Mouse (Mus musculus): ENCODE data around the gene Hmcn2.
A peak's percentile ranks its signal among the peaks of the same experiment; 100 is the strongest.

The Hmcn2 gene

GRCm38 (mm10) chr2:31314007-31314465 lies at the start of gene Hmcn2:
Gene Hmcn2, plus strand, starts transcription at chr2:31314415.
- no peak for DNase-seq (ENCODE audit: low spot score)

- DNase-seq (ENCODE audit: low spot score), result no peak
Measured at GRCm38 (mm10) chr2:31267447-31267846, 46.8 kb upstream of the Hmcn2 start.

DNA sequence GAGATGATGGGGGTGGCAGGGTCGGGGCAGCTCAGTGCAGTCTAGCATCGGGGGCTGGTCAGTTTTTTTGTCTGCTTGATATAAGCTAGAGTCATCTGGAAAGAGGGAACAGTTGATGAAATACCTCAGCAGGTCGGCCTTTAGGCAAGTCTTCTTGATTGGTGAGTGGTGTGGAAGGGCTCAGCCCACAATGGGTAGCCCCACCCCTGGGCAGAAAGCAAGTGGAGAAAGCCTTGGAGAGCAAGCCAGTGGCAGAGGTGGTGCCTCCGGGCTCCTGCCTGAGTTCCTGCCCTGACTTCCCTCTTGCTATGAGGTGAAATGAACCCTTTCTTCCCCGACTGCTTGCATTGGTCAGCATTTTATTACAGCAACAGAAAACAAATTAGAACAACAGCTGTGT lies 45.6 kb upstream of the Hmcn2 start:
- no peak for DNase-seq (ENCODE audit: low spot score)

DNA sequence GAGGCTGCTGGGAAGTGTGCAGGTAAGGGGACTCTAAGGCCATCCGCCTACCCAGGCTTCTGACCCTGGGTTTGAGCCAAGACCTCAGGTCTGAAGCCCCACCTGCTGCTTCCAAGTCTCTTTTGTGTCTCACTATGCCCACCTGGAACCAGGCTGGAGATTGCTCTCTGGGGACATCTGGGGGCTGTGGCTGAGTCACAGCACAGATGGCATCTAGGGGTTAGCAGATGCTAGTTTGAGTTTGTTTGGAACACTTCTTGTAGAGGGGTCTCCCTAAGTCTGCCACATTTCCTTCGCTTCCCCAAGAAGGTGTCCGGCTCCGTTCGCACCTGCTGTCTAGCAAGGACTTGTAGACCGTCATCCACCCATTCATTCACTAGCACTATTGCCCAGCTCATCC lies 45.0 kb upstream of the Hmcn2 start:
- DNase-seq (ENCODE audit: low spot score), result no peak

DNA sequence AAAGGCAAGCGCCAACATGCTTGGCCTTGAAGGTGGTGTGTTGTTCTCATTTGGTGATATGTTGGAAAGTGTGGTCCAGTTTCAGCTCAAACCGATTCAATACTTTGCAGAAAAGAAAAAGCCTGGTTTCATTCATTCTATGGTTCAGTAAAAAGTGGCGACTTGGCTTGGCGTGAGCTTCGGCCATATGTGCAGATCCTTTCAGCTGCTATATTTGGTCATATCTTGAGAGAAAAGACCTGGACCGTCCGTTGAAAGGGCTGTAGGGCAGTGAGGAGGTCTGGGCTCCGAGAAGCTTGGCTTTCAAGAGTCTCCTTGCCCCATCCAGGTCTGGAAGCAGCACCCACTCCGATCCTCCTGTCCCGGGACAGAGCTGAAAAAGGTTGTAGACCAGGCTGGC lies 44.4 kb upstream of the Hmcn2 start:
- no peak for DNase-seq (ENCODE audit: low spot score)

DNA sequence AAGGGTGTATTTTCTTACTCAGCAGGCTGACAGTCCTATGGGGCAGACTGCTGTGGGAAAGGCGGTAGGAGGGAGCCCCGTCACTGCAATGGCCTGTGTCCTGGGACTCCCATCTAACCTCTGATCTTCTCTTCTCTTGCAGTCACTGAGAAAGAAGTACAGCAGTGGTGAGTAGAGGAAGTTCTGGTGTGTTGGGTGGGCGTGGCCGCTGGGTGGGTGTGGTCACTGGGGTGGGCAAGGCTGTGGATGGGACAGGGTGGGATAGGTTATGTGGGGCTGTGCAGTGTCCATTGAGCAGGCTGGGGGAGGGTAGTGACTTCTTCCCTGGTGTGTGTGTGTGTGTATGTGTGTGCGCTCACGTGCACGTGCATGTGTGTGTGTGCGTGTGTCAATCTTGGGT lies 43.7 kb upstream of the Hmcn2 start:
- no peak for DNase-seq (ENCODE audit: low spot score)

GRCm38 (mm10) chr2:31271071-31271470 lies 43.1 kb upstream of the Hmcn2 start:
- DNase-seq (ENCODE audit: low spot score), result no peak

- DNase-seq (ENCODE audit: low spot score), result no peak
Measured at GRCm38 (mm10) chr2:31274993-31275392, 39.2 kb upstream of the Hmcn2 start.

- DNase-seq (ENCODE audit: low spot score), result no peak
Measured at GRCm38 (mm10) chr2:31277810-31278209, 36.4 kb upstream of the Hmcn2 start.

- no peak for DNase-seq (ENCODE audit: low spot score)
Measured at GRCm38 (mm10) chr2:31278483-31278882, 35.7 kb upstream of the Hmcn2 start.

DNA sequence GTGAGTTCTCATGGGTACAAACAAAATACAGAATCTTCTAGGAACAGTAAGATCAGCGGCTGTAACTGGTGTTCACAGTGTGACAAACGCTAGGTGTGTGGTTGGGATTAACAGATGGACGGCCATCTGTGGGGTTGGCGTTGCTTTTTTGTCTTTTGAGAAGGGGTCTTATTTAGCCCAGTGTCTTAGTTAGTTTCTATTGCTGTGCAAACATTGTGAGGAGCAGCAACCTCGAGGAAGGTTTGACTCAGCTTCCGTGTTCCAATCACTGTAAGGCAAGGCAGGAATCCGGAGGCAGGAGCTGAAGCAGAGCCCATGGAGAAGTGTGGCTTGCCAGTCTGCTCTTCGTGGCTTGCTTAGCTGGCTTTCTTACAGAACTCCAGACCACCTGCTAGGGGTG lies 33.1 kb upstream of the Hmcn2 start:
- DNase-seq (ENCODE audit: low spot score), result no peak

GRCm38 (mm10) chr2:31282266-31282665 lies 31.9 kb upstream of the Hmcn2 start:
- DNase-seq (ENCODE audit: low spot score), result no peak

DNA sequence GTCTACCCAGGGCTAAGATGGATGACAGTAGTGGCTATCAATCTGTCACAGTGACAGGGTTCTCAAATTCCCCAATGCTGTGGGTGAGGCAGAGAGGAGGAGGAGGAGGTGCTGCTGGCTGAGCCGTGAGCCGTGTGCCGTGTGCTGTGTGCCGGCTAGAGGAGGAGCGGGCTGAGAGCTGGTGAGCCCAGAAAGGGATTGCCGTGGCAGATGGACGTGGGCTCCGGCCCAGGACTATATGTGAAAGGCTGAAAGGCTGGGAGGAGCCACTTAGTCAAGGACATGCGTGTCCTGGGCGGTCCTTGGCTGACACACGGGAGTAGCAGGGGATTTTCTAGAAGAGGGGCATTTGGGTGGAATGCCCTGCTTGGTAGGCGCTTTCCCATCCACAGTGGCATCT lies 31.3 kb upstream of the Hmcn2 start:
- no peak for DNase-seq (ENCODE audit: low spot score)

DNA sequence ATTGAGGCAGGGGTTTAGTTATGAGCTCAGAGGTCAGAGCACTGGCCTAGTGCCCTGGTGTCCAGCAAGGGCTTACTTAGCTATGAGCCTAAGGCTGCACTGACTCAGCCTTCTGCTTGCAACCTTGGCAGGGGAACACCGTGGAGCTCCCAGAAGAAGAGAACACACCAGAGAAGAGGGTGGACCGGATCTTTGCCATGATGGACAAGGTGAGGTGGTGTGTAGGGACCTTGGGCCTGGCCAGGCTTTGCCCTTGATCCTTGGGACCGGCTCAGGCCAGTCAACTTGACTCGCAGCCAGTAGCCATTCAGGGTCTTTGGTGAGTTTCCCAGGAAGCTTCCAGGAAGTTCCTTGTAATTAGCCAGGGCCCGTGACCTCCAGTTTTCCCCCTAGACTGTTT lies 29.7 kb upstream of the Hmcn2 start:
- no peak for DNase-seq (ENCODE audit: low spot score)

DNA sequence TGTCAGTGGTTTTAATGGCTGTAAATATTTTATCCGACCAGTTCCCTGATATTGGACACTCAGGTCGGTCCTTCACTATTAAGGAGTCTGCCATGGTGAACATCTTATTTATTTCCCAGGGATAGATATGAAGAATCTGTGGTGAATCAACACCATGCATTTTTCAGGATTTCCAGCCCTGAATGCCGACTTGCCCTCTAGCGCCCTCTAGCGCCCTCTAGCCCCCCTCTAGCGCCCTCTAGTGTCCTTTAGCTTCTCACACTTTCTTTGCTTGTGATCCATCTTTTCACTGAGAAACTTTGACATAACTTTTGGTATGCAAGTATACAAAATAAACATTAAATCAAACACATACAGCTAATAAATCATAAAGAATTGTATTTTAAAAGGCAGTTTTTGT lies 22.8 kb upstream of the Hmcn2 start:
- peak; percentile 40 for DNase-seq (ENCODE audit: low spot score)

DNA sequence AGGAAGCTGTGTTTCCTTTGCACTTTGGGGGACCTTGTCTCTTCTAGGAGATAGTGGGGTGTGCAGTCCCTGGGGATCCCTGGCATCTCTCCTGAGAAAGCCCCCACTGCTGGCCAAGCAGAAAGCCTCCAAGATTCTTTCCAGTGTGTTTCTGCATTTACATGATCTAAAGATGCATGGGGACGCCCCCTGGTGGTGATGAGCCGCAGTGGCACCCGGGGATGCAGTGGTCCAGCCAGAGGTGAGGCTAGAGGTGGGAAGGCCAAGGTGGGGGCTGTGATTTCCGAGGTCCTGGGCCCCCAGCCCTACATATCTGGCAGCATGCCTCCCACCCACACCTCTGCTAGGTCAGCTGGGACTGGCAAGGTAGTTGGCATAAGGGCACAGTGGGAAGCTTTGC lies 19.2 kb upstream of the Hmcn2 start:
- peak; percentile 58 for DNase-seq (ENCODE audit: low spot score)

DNA sequence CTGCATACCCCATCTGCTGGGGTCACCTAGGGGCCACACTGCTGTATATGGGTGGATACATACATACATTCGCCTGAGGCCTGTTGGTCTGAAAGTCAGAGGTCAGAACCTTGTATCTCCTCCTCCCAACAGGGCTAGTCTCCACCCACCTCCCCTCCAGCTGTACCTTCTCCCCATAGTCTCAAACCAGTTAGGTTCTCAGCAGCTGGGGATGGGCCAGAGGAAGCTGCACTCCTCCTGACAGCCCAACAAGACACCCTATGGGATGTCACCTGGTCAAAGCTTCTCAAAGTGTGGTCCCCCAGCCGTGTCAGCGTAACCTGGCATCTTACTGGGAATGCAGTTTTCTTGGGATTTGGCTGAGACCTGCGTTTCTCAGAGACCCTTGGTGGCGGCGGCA lies 17.8 kb upstream of the Hmcn2 start:
- DNase-seq (ENCODE audit: low spot score), result no peak

DNA sequence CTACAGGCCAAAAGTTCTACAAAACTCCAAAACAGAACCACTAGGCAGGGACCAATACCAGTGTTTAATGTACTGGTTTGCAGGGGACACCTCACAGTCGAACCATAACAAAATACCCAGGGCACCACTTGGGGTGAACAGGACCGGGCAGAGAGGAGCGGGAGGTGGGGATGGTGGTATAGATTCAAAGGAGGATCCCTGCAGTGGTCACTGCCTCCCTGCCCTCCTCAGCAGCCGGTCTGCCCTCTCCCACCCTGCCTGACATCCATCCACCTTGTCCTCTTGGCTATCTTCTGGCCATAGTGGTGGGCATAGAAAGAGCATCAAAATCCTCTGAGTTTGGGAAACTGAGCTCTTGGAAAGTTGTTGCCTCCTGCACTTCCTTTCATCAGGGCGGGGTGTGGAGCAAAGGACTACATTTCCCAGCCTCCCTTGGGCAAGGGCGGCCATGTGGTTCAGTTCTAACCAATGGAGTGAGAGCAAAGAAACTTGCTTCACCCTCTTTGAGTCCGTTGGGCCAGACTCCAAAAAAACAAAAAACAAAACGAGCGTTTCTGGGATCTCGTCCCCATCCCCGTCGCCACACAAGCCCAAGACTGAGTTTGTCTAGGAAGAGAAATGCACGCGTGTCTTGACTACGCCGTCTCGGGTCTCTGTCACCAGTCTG lies 16.5 kb upstream of the Hmcn2 start:
- peak; percentile 14 for DNase-seq (ENCODE audit: low spot score)

- DNase-seq (ENCODE audit: low spot score), result no peak
Measured at GRCm38 (mm10) chr2:31298814-31299213, 15.4 kb upstream of the Hmcn2 start.

DNA sequence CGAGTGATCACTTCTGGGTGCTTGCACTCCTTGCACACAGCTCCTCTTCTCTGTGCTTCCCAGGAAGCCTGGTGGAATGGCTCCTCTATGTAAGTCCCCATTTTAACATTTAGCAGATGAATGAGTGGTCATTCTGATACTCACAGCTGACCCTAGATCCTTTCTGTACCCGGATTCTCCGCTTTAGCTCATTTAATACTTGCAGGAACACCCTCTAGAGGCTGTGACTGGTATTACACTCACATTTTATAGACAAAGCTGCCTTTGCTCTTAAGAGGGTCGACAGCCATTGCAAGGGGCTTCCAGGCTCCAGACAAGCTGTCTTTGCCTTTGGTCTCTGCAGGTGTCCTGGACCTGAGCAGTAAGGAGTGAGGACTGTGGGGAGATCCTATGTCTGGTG lies 14.9 kb upstream of the Hmcn2 start:
- no peak for DNase-seq (ENCODE audit: low spot score)

- no peak for DNase-seq (ENCODE audit: low spot score)
Measured at GRCm38 (mm10) chr2:31299996-31300395, 14.2 kb upstream of the Hmcn2 start.

GRCm38 (mm10) chr2:31303177-31303576 lies 11.0 kb upstream of the Hmcn2 start:
- DNase-seq (ENCODE audit: low spot score), result no peak

- no peak for DNase-seq (ENCODE audit: low spot score)
Measured at GRCm38 (mm10) chr2:31304191-31304590, 10.0 kb upstream of the Hmcn2 start.

Measured in spleen, adult 12 weeks (tissue).